Mouse (Mus musculus): ENCODE data around the gene St7.

- TF ChIP-seq POLR2A (IDR thresholded peaks at IDR 0.05; ENCODE audit: borderline replicate concordance, insufficient read depth, low read length) (no peak), CTCF (IDR thresholded peaks at IDR 0.05; ENCODE audit: borderline replicate concordance, insufficient read depth, low read depth, low read length) (no peak)
Observed at GRCm38 (mm10) chr6:17943877-17944617, 251.3 kb downstream of the St7 start.
